Mouse (Mus musculus) intestine, embryonic 14.5 days (tissue): ENCODE measurements around the gene Dpep2nb. TPM values are rescaled to one million over a fixed set of nuclear protein-coding genes. Genes with fewer than 3 reads are reported as not detected.
"Not testable (repeated sequence)": the region's sequence is repeated elsewhere in the genome, so short reads cannot be mapped to it uniquely, and the experiment has no call there.

Experiments
- ATAC-seq: fragments of 200-750 bp; cut with Nextera tagmentation; replicated peaks from 2 replicates; pipeline ENCODE4 v1.8.0; 2017; ENCODE audit warnings: low read depth, moderate number of reproducible peaks, moderate TSS enrichment, moderate library complexity; ENCODE audit not compliant: low FRiP score, low TSS enrichment
- DNase-seq: peaks from one replicate; pipeline ENCODE4 v3.0.0-alpha.2; 2018; ENCODE audit warnings: low spot score
- H3K27ac ChIP-seq: fragments of 300-500 bp; sonication (generic); 2 replicates; pipeline ENCODE4 v1.5.1; 2014; ENCODE audit warnings: low read depth, mild to moderate bottlenecking, control low read depth
- H3K27me3 ChIP-seq: fragments of 300-500 bp; sonication (generic); replicated peaks from 2 replicates; pipeline ENCODE4 v1.6.1; 2014; ENCODE audit warnings: low read length, control low read depth; ENCODE audit not compliant: control insufficient read depth, insufficient read depth
- H3K36me3 ChIP-seq: fragments of 300-500 bp; sonication (generic); 2 replicates; pipeline ENCODE4 v1.6.1; 2014; ENCODE audit warnings: low read length, control low read depth; ENCODE audit not compliant: control insufficient read depth, insufficient read depth
- H3K4me1 ChIP-seq: fragments of 300-500 bp; sonication (generic); replicated peaks from 2 replicates; pipeline ENCODE4 v1.6.1; 2014; ENCODE audit warnings: low read length, control low read depth, mixed read lengths; ENCODE audit not compliant: control insufficient read depth, insufficient read depth
- H3K4me2 ChIP-seq: fragments of 300-500 bp; sonication (generic); 2 replicates; pipeline ENCODE4 v1.6.1; 2014; ENCODE audit warnings: low read length
- H3K4me3 ChIP-seq: fragments of 300-500 bp; sonication (generic); 2 replicates; pipeline ENCODE4 v1.5.1; 2014; ENCODE audit warnings: low read depth, low read length, control low read depth, mixed read lengths
- H3K9ac ChIP-seq: fragments of 300-500 bp; sonication (generic); 2 replicates; pipeline ENCODE4 v1.6.1; 2014; ENCODE audit warnings: mild to moderate bottlenecking, low read length
- H3K9me3 ChIP-seq: fragments of 300-500 bp; sonication (generic); 2 replicates; pipeline ENCODE4 v1.6.1; 2016; ENCODE audit warnings: low read length, control low read depth; ENCODE audit not compliant: control insufficient read depth
- WGBS: fragments of 180-500 bp; shearing (Covaris S2); extraction: QIAGEN DNeasy Blood & Tissue Kit; methylation state at CpG from one replicate; pipeline ENCODE4 v1.1.7; 2014; 5-methylcytosine and 5-hydroxymethylcytosine counted together
- polyA plus RNA-seq: library from polyadenylated mRNA; unstranded; fragments of >200 nt; fragmentation: Nextera tagmentation; extraction: Ambion mirVana; gene quantifications from 2 replicates; pipeline ENCODE4 v1.2.1, GENCODE M21; 2014

The Dpep2nb gene
- polyA plus RNA-seq, 1 experiment from 2014 or later: not detected

- Histone ChIP-seq H3K4me3 (peak overlapping the region; percentile 97; the same call in 1 of the 2 replicates), H3K4me2 (peak overlapping the region; percentile 85)
- not testable (repeated sequence) for H3K9ac ChIP-seq, H3K36me3 ChIP-seq, H3K9me3 ChIP-seq, H3K4me1 ChIP-seq, H3K27ac ChIP-seq, DNase-seq, ATAC-seq, H3K27me3 ChIP-seq
- WGBS: 80% methylated on average over 8 of the region's 8 CpGs
Measured at GRCm38 (mm10) chr8:106012203-106012602, 6.4 kb upstream of the Dpep2nb start.

GRCm38 (mm10) chr8:106011643-106011986 lies 5.8 kb upstream of the Dpep2nb start, which contains the start of gene Ddx28:
Ddx28 (minus strand) TSS chr8:106011882.
- H3K27ac ChIP-seq: peak within 1 kb of the TSS; percentile 57
- H3K9me3 ChIP-seq: no peaks in the 10 kb centered on the region
- H3K4me3 ChIP-seq: peak within 1 kb of the TSS; percentile 97
- peak within 1 kb of the TSS; percentile 88 for H3K9ac ChIP-seq
- H3K27me3 ChIP-seq: no peaks in the 10 kb centered on the region
- DNase-seq (no peak), ATAC-seq (no peak)
- H3K4me1 ChIP-seq: peaks cover 8% of the 10 kb centered on the region
- peak within 1 kb of the TSS; percentile 85 for H3K4me2 ChIP-seq
- WGBS: 2% methylated on average over 6 of the region's 6 CpGs
- peaks cover 9% of the 10 kb centered on the region; the same call in 1 of the 2 replicates for H3K36me3 ChIP-seq

GRCm38 (mm10) chr8:106010748-106011642 lies 5.2 kb upstream of the Dpep2nb start:
- Histone ChIP-seq H3K36me3 (peaks cover 6% of the 10 kb centered on the region; the same call in 1 of the 2 replicates), H3K4me2 (peak overlapping the region; percentile 85), H3K9ac (peak overlapping the region; percentile 88), H3K4me3 (peak overlapping the region; percentile 97), H3K27ac (peak overlapping the region; percentile 57), H3K9me3 (no peaks in the 10 kb centered on the region), H3K27me3 (no peaks in the 10 kb centered on the region), H3K4me1 (peaks cover 8% of the 10 kb centered on the region)
- peak; percentile 96 for DNase-seq
- ATAC-seq: peak; percentile 97
- 1% methylated on average over 74 of the region's 74 CpGs for WGBS

- 62% methylated on average over 3 of the region's 3 CpGs for WGBS
- not testable (repeated sequence) for DNase-seq
Measured at GRCm38 (mm10) chr8:106007891-106008290, 2.1 kb upstream of the Dpep2nb start.

GRCm38 (mm10) chr8:106007135-106007534 lies 1.4 kb upstream of the Dpep2nb start:
- H3K27ac ChIP-seq: no peak overlapping the region
- no peaks in the 10 kb centered on the region for H3K27me3 ChIP-seq
- peaks cover 8% of the 10 kb centered on the region for H3K4me1 ChIP-seq
- H3K9me3 ChIP-seq: no peaks in the 10 kb centered on the region
- no peak overlapping the region for H3K9ac ChIP-seq
- DNase-seq (no peak), ATAC-seq (no peak)
- 72% methylated on average over 3 of the region's 3 CpGs for WGBS
- H3K36me3 ChIP-seq: 0 out of 2 replicates have a peak, but pooled peaks cover 2% of the 10 kb centered on the region
- H3K4me2 ChIP-seq: no peak overlapping the region
- no peak overlapping the region for H3K4me3 ChIP-seq

More at GRCm38 (mm10) chr8:106007891-106008290, 2.1 kb upstream of the Dpep2nb start:
- not testable (repeated sequence) for H3K27ac ChIP-seq, H3K36me3 ChIP-seq, H3K4me2 ChIP-seq, H3K4me1 ChIP-seq, ATAC-seq, H3K27me3 ChIP-seq, H3K9ac ChIP-seq, H3K9me3 ChIP-seq, H3K4me3 ChIP-seq

GRCm38 (mm10) chr8:106006413-106006812 lies 638 bp upstream of the Dpep2nb start:
- Histone ChIP-seq H3K4me3 (no peak overlapping the region), H3K27ac (no peak overlapping the region), H3K4me1 (peaks cover 8% of the 10 kb centered on the region), H3K27me3 (no peaks in the 10 kb centered on the region), H3K36me3 (0 out of 2 replicates have a peak, but pooled peaks cover 2% of the 10 kb centered on the region), H3K9ac (no peak overlapping the region), H3K4me2 (no peak overlapping the region), H3K9me3 (no peaks in the 10 kb centered on the region)
- ATAC-seq (no peak), DNase-seq (no peak)
- 88% methylated on average over 4 of the region's 4 CpGs for WGBS

GRCm38 (mm10) chr8:106004538-106005207 lies 1.1 kb downstream of the Dpep2nb start:
- ATAC-seq (no peak), DNase-seq (no peak)
- Histone ChIP-seq H3K4me3 (no peak overlapping the region), H3K9ac (no peak overlapping the region), H3K27ac (no peak overlapping the region), H3K9me3 (no peaks in the 10 kb centered on the region), H3K4me2 (no peak overlapping the region), H3K4me1 (no peaks in the 10 kb centered on the region; the same call in 1 of the 2 replicates), H3K27me3 (no peaks in the 10 kb centered on the region), H3K36me3 (0 out of 2 replicates have a peak, but pooled peaks cover 2% of the 10 kb centered on the region)
- WGBS: 77% methylated on average over 8 of the region's 8 CpGs

- ATAC-seq (no peak), DNase-seq (no peak)
- no peak overlapping the region for H3K4me2 ChIP-seq
- no peaks in the 10 kb centered on the region for H3K4me1 ChIP-seq
- H3K36me3 ChIP-seq: no peaks in the 10 kb centered on the region
- no peaks in the 10 kb centered on the region for H3K9me3 ChIP-seq
- H3K9ac ChIP-seq: no peak overlapping the region
- 83% methylated on average over 4 of the region's 4 CpGs for WGBS
- H3K27me3 ChIP-seq: no peaks in the 10 kb centered on the region
- H3K27ac ChIP-seq: no peak overlapping the region
- no peak overlapping the region for H3K4me3 ChIP-seq
Measured at GRCm38 (mm10) chr8:106001908-106002307, 3.9 kb downstream of the Dpep2nb start.
